Mouse (Mus musculus): ENCODE data around the gene D930020B18Rik.
A peak's percentile ranks its signal among the peaks of the same experiment; 100 is the strongest.

Gene D930020B18Rik

DNA sequence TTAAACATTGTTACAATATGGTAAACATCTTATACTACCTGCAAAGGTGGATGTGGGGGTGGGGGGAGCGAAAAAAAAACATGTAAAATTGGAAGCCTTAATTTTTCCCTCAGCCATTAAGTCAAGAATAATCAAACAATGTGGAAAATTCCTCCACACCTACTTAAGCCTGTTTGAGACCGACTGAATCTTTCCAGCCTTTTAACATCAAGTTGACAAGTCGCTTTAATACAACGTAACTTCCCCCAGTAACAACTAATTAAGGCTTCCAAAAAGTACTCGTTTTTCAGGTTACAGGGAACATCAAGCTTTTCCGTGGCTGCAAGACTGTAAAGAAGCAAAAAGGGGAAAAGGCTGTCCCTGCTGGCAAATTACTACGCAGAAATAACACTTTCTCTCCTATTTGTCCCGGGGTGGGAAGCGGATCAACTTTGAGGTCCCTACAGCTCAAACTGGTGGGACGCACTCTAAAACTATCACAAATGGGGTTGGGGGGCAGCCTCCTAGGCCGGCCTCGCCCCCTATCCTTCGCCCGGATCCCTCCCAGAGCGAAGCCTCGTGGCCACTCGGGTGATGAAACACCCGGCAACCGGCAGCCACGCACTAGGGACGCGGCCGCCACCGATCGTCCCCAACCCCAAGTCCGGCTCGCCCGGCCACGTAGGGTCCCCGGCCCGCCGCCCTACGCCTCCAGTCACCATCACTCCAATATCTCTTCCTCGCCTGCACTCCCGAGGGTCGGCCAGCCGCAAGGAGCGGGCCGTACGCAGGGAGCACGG, 15.8 kb upstream of the D930020B18Rik start:
- Histone ChIP-seq H3K27me3 (ENCODE audit: control insufficient read depth, insufficient read depth, low read length, poor library complexity, severe bottlenecking) (no peaks in the 10 kb centered on the region), H3K36me3 (ENCODE audit: control insufficient read depth, insufficient read depth, low read length, poor library complexity, severe bottlenecking) (peaks cover 1% of the 10 kb centered on the region; the same call in 1 of the 2 replicates)
- no peak for DNase-seq (ENCODE audit: low read depth, low spot score)

DNA sequence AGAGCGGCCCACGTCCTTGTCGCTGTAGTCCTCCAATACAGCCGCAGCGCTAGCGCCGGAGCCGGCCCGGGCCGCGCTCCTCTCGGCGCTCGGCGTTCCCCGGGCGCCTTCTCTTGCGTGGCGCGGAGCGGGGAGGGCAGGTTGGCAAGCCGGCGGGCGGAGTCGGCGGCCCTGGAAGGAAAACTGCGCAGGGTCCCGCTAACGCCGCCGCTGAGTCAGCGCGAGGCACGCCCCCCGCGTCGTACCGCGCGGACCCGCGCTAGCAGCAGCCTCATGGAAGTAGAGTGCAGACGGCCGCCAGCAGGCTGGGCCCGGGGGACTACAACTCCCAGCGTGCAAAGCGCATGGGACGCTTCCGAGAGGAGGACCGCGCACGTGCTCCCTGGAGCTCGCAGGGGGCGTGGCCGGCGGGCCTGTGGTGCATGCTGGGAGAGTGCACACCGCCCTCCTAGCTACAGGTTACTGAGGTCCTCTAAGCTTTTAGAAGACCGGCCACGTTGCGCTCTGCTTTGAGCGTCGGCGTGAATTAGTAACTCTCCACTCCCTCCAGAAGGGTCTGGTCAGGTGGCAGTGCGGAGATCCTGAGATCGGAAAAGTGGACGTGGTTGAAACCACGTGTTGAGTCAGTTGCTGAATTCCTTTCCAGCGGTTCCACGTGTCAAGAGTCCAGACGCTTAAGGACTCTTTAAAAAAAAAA, 15.1 kb upstream of the D930020B18Rik start, which contains the start of gene Xpot:
Gene Xpot (minus strand): TSS at position 147 of the 697 bp plus-strand sequence.
- Histone ChIP-seq H3K36me3 (ENCODE audit: control insufficient read depth, insufficient read depth, low read length, poor library complexity, severe bottlenecking) (no peaks in the 10 kb centered on the region), H3K27me3 (ENCODE audit: control insufficient read depth, insufficient read depth, low read length, poor library complexity, severe bottlenecking) (no peaks in the 10 kb centered on the region)
- peak; percentile 98 for DNase-seq (ENCODE audit: low read depth, low spot score)

DNA sequence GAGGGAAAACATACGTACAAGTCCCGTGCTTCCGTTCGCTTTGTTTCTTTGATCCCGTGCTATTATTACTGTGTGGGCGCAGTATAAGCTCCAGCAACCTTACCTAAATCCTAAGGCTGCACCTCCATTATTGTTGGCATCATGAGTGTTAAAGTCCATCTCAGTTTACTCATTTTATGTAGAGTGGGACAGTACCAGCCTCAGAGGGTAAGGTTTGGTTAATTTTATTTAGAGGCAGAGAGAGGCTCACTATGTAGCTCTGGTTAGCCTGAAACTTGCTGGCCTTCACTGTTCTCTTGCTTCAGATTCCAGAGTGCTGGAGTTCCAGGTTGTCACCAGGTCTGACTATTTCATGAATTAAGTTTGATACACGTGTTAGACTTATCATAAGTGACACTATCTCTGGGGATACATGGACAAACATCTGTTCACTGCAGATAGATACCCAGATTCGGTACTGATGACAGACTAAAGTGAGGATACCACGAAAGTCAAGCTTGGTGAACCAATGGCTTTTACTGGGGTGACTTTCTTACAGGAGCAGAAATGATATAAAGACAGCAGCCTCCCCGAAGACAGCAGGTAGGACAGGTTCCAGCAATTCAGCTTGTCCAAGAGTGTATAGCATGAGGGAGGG, 14.1 kb upstream of the D930020B18Rik start:
- H3K36me3 ChIP-seq (ENCODE audit: control insufficient read depth, insufficient read depth, low read length, poor library complexity, severe bottlenecking) = no peaks in the 10 kb centered on the region
- no peaks in the 10 kb centered on the region for H3K27me3 ChIP-seq (ENCODE audit: control insufficient read depth, insufficient read depth, low read length, poor library complexity, severe bottlenecking)
- DNase-seq (ENCODE audit: low read depth, low spot score) = no peak

DNA sequence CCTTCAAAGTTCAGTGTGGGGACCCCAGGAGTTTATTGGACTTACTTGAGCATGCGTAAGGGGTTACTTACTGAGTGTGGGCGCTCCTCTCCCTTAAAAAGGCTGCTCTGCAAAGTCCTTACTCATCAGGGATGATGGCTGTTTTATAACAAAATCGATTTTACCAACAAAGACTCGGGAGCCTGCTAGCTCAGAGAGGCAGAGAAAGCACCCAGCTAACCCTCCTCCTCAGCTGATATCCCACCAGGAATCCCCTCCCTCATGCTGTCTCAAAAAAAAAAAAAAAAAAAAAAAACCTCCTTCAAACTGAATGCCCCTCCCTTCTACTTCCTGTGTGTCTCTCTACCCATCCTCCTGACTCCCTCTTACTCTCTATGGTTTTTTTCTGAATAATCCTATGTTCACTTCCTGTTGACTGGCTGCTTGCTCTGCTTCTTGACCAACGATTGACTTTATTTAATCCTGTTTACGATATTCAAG, 12.8 kb upstream of the D930020B18Rik start:
- Histone ChIP-seq H3K27me3 (ENCODE audit: control insufficient read depth, insufficient read depth, low read length, poor library complexity, severe bottlenecking) (no peaks in the 10 kb centered on the region), H3K36me3 (ENCODE audit: control insufficient read depth, insufficient read depth, low read length, poor library complexity, severe bottlenecking) (no peaks in the 10 kb centered on the region)
- DNase-seq (ENCODE audit: low read depth, low spot score) = no peak

DNA sequence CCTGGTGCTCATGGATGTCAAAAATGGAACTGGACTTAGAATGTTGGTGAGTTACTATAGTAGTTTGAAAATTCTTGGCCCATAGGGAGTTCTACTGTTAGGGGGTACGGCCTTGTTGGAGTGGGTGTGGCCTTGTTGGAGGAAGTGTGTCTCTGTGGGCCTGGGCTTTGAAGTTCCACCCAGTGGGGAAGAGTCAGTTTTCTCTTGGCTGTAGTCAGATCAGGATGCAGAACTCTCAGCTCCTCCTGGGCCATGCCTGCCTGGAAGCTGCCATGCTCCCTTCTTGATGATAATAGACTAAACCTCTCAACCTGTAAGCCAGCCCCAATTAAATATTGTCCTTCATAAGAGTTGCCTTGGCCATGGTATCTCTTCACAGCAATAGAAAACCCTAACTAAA, 7.2 kb upstream of the D930020B18Rik start:
- no peak for DNase-seq (ENCODE audit: low read depth, low spot score)
- Histone ChIP-seq H3K27me3 (ENCODE audit: control insufficient read depth, insufficient read depth, low read length, poor library complexity, severe bottlenecking) (no peaks in the 10 kb centered on the region), H3K36me3 (ENCODE audit: control insufficient read depth, insufficient read depth, low read length, poor library complexity, severe bottlenecking) (no peaks in the 10 kb centered on the region)

DNA sequence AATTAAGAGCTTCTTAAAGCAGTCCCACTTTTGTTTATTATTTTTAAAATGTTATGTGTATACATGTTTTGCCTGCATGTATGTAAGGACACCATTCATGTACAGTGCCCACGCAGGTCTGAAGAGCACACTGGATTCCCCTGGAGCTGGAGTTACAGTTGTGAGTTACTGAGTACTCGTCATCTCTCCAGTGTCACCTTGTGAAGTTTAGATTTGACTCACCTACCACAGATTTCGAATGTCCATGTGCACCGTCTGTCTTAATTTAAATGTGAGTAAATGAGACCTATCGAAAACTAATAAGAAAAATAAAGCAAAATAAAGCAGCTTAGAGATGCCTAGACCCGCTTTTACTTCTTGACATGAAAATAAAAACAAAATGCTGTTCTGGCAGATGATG, 5.1 kb upstream of the D930020B18Rik start:
- Histone ChIP-seq H3K27me3 (ENCODE audit: control insufficient read depth, insufficient read depth, low read length, poor library complexity, severe bottlenecking) (no peaks in the 10 kb centered on the region), H3K36me3 (ENCODE audit: control insufficient read depth, insufficient read depth, low read length, poor library complexity, severe bottlenecking) (no peaks in the 10 kb centered on the region)
- no peak for DNase-seq (ENCODE audit: low read depth, low spot score)

DNA sequence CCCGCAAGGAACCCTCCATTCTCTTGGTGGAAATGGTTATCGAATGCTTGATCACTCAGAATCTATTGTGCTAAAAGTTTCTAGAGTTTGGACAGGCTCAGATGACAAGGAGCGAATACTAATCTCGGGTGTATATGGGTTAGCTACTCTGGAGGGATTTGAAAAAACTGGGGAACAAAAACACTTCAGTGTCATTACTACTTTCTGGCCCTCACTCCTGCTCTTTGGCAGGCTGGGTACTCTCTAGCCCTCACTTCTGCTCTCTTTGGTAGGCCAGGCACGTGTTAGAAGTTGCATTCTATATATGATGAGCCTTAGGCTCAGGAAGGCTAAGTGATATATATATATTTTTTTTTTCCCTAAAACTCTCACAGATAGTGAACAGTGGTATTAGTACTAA, 1.8 kb upstream of the D930020B18Rik start:
- no peak for DNase-seq (ENCODE audit: low read depth, low spot score)

DNA sequence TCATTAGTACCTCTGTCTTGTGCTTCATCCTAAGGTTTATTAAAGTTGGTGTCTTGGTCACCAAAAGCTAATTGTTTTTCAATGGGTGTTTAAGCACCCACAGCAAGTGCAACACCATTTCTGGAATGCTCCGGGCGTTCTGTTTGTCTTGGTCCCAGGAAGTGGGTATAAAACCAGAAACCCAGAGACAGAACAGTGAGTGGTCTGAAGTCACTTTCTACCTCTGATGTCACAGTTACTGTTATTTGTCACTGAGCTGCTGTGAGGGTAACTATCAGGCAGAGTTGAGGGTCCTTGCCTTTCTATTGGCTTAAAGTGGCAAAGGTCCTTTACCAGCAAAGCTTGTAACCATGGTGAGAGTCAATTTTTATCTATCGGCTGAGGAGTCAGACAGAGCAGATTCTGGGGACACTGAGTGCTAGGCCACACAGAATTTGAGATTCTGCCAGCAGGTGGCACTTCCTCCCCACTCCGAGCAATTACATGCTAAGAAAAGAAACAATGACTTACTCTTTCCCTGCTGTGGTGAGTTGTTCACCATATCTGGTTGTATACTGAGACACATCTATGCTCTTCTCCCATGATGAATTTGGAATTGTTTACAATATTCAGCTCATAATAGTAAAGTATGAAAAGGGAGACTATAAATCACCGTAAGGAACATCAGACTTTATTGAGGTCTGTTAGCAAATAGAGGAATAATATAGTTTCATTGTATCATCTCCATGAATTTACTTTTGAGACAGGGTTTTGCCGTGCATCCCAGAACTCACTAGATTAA, 1.0 kb upstream of the D930020B18Rik start:
- DNase-seq (ENCODE audit: low read depth, low spot score) = peak; percentile 71
- no peaks in the 10 kb centered on the region for H3K36me3 ChIP-seq (ENCODE audit: control insufficient read depth, insufficient read depth, low read length, poor library complexity, severe bottlenecking)

More for the DNA sequence above, 1.8 kb upstream of the D930020B18Rik start:
- Histone ChIP-seq H3K36me3 (ENCODE audit: control insufficient read depth, insufficient read depth, low read length, poor library complexity, severe bottlenecking) (no peaks in the 10 kb centered on the region), H3K27me3 (ENCODE audit: control insufficient read depth, insufficient read depth, low read length, poor library complexity, severe bottlenecking) (no peaks in the 10 kb centered on the region)

DNA sequence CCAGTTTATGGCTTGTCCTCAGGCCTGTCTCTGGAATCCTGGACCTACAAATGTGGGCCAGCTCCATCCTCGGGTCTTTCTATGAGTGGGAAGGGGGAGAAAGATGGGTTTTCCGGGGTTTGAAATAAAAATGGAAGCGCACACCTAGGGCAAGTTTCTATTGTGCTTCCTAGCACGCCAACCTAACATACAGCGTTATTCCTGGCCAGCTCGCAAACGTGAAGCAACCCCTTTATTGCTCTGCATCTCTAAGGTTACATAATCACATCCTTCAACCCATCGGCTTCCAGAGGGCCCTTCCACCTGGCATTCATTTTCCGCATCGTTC, 480 bp upstream of the D930020B18Rik start:
- Histone ChIP-seq H3K27me3 (ENCODE audit: control insufficient read depth, insufficient read depth, low read length, poor library complexity, severe bottlenecking) (no peaks in the 10 kb centered on the region), H3K36me3 (ENCODE audit: control insufficient read depth, insufficient read depth, low read length, poor library complexity, severe bottlenecking) (no peaks in the 10 kb centered on the region)
- DNase-seq (ENCODE audit: low read depth, low spot score) = no peak

More for the DNA sequence above, 1.0 kb upstream of the D930020B18Rik start:
- no peaks in the 10 kb centered on the region for H3K27me3 ChIP-seq (ENCODE audit: control insufficient read depth, insufficient read depth, low read length, poor library complexity, severe bottlenecking)

DNA sequence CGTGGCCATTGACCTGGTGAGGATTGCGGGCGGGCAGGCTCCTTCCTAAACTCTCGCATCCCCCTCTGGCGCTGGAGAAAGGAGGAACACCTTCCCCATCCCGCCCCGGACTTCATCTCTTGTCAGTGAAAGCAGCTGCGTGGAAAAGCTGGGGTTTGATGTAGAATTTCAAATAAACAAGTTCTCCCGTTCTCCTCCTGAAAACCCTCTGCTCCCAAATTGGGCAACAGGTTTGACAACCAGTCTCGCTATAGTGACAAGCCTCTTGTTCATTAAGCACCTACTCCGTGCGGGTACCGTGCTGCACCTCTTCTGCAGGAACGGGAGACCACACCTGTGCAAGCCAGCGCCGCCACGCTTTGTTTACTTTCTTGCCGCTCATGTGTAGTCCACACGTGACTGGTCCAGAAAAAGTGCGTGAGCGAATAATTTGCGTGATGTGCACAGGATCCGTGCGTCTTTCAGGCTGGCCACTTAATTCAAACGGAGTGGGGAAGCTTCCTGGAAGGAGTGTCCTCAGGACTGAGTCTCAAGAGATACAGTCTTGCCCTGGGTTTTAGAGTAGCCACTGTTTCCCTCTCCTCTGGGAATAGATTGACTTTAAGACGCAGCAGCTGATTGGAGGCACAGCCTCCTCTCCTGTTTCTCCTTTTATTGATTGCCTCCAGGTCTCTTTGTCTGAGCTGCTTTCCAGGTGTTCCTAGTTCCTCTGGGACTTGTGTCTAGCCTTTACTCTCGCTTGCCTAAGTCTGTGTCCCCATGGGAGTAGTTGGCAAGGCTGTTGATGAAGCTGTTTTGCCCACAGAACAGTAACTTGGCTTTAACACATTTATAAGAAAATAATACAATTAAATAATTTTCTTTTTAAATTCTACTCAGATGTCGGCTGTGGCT, 913 bp downstream of the D930020B18Rik start:
- Histone ChIP-seq H3K27me3 (ENCODE audit: control insufficient read depth, insufficient read depth, low read length, poor library complexity, severe bottlenecking) (no peaks in the 10 kb centered on the region), H3K36me3 (ENCODE audit: control insufficient read depth, insufficient read depth, low read length, poor library complexity, severe bottlenecking) (no peaks in the 10 kb centered on the region)
- peak; percentile 36 for DNase-seq (ENCODE audit: low read depth, low spot score)

DNA sequence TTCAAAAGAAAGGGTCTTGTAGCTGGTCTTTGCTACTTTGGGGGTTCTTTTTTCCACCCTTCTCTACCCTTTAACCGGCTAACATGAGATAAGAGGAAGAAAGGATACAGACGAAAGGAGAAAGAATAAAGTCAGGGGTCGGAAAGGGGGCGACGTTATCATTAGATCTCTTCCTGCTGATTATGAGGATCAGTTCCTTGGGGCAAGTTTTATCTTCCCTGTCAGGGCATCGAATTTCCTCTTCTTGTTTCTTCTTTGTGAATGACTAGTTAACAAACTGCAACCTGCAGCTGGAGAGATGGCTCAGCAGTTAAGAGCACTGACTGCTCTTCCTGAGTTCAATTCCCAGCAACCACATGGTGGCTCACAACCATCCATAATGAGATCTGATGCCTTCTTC, 4.9 kb downstream of the D930020B18Rik start:
- no peak for DNase-seq (ENCODE audit: low read depth, low spot score)
- no peaks in the 10 kb centered on the region for H3K36me3 ChIP-seq (ENCODE audit: control insufficient read depth, insufficient read depth, low read length, poor library complexity, severe bottlenecking)
- no peaks in the 10 kb centered on the region for H3K27me3 ChIP-seq (ENCODE audit: control insufficient read depth, insufficient read depth, low read length, poor library complexity, severe bottlenecking)

DNA sequence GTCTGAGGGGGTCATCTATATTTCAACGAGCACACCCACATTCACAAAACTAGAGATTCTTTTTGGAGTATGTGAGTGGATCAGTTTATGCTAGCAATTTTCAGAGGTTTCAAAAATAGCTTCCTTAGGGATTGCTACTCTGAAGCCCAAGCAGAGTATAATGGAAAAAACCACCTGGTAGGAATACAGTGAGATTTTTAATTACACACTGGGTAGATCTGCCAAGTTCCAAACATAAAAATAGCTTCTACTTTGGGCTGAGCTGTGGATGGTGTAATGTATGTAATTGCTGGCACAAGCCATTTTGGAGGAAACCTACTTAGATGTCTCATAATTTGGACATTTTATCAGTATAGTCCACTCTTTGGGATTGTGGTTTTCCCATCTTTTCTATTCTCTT, 11.7 kb downstream of the D930020B18Rik start:
- DNase-seq (ENCODE audit: low read depth, low spot score) = no peak
- H3K27me3 ChIP-seq (ENCODE audit: control insufficient read depth, insufficient read depth, low read length, poor library complexity, severe bottlenecking) = no peaks in the 10 kb centered on the region
- no peaks in the 10 kb centered on the region for H3K36me3 ChIP-seq (ENCODE audit: control insufficient read depth, insufficient read depth, low read length, poor library complexity, severe bottlenecking)

DNA sequence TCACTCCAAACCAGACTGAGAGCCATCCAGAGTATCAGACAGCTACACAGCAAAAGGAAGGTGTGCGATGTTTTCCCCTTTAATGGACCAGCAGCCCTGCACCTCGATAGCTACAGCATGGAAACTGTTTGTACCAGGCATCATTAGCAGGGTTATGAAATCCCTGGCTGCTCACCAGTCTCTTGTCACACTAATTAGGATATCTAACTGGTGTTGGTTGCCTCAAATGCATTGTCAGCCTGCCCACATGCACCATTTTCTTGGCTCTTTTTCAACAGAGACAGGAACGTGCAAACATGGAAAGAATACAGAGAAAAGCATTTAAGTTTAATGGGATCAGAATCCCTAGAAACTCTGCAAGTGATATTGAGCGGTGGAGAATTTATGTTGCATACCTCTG, 14.5 kb downstream of the D930020B18Rik start:
- H3K36me3 ChIP-seq (ENCODE audit: control insufficient read depth, insufficient read depth, low read length, poor library complexity, severe bottlenecking) = no peaks in the 10 kb centered on the region
- no peak for DNase-seq (ENCODE audit: low read depth, low spot score)
- no peaks in the 10 kb centered on the region for H3K27me3 ChIP-seq (ENCODE audit: control insufficient read depth, insufficient read depth, low read length, poor library complexity, severe bottlenecking)

DNA sequence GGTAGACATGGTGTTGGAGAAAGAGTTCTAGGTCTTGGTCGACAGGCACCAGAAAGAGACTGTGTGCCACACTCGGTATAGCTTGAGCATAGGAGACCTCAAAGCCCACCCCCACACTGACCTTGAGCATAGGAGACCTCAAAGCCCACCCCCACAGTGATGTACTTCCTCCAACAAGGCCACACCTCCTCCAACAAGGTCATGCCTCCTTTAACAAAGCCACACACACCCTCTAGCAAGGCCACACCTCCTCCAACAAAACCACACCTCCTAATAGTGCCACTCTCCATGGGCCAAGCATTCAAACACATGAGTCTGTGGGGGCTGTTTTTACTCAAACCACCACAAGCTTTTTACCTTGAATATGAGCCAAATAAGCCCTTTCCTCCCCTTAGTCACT, 21.3 kb downstream of the D930020B18Rik start:
- no peaks in the 10 kb centered on the region for H3K36me3 ChIP-seq (ENCODE audit: control insufficient read depth, insufficient read depth, low read length, poor library complexity, severe bottlenecking)
- no peaks in the 10 kb centered on the region for H3K27me3 ChIP-seq (ENCODE audit: control insufficient read depth, insufficient read depth, low read length, poor library complexity, severe bottlenecking)
- no peak for DNase-seq (ENCODE audit: low read depth, low spot score)
